Mouse (Mus musculus) right cerebral cortex, postnatal 14 days (tissue): ENCODE data around the gene Bcs1l.

Source experiments
- DNase-seq: peaks from one replicate; pipeline ENCODE4 v3.0.0; 2022

Bcs1l gene

GRCm38 (mm10) chr1:74587773-74588445 is at the start of gene Bcs1l, which contains the start of gene Zfp142:
Gene Bcs1l (plus strand): TSS chr1:74588289.
Gene Zfp142 (minus strand): TSS chr1:74588246.
- peak; percentile 96 for DNase-seq

DNA sequence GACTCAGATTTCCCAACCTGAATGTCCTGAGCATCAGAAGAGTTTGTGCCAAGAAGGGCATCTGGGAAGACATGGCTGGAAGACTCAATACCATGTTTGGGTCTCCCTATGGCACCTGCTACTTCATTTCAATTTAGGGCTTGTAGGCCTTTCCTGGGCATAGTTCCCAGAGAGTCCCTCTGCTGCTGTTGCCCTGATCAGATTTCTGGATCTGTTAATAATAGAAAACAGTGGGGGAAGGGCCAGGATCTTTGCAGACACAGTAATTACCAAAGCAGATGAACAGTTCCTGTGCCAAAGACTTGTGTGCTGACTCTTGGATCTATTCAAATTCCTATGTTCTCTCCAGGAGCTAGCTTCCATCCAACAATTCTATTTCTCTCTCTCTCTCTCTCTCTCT is 49.4 kb upstream of the Bcs1l start:
- DNase-seq = no peak

GRCm38 (mm10) chr1:74542451-74542961 is 45.6 kb upstream of the Bcs1l start, which contains the start of gene Plcd4:
Gene Plcd4 (plus strand): TSS chr1:74542888.
- peak; percentile 11 for DNase-seq

- DNase-seq = no peak
These were observed 43.9 kb upstream of the Bcs1l start, which contains the start of gene Usp37 for GRCm38 (mm10) chr1:74544184-74544583. Gene Usp37 (minus strand): TSS chr1:74544284.

DNA sequence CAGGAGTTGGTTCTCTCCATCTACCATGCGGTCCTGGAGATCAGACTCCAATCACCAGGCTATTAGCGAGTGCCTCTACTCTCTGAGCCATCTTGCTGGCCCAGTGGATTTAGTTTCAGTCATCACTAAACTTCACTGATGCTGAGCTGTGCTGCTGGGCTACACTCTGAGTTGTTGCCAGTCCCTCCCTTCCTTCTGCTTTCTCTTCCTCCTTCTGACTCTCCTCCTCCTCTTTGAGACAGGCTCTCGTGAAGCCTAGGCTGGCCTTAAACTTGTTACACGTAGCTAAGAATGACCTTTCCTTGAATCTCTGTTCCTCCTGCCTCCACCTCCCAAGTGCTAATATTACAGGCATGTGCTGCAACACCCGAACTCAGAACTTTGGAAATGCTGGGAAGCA is 29.0 kb upstream of the Bcs1l start:
- DNase-seq = no peak

- no peak for DNase-seq
These were observed 22.3 kb upstream of the Bcs1l start for GRCm38 (mm10) chr1:74565834-74566233.

DNA sequence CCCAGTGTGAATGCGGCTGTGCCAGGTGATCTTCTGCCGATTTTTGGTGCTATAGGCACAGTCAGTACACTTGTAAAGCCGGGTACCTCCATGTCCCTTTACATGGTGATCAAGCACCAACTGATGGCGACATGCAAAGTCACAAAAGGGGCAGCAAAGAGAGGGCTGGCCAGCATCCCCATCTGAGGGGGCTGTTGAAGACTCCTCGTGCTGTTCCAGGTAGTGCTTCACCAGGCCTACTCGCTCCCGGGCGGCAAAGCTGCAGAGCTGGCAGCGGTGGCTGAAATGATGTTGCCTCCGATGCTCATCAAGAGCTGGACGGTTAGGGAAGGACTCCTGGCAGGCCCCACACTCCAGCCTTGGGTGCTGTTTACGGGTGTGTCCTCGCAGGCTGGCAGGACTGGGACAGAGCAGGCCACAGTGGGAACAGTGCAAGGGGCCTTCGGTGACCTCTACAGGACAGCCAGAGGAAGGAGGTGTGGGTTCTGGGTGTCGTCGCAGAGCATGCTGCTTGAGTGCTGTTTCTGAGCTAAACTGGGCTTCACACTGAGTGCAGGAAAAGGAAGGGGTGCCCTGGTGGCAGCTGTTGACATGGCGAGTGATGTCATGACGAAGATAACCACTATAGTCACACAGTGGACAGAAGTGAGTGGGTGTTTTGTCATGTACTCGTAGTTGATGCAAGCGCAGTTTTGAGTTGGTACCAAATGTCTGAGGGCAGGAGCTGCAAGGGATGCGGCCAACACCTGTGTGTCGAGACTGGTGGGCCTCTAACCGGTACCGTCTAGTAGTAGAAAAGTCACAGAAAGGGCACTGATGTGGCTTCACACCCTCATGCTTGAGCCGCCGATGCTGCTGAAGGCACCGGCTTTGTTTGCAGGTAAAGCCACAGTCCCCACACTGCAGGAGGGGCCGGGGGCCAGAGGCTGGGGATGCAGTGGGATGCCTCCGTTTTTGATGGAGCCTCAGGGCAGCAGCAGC is 18.1 kb upstream of the Bcs1l start:
- DNase-seq = no peak

- no peak for DNase-seq
These were observed 5.5 kb upstream of the Bcs1l start for GRCm38 (mm10) chr1:74582621-74583020.

GRCm38 (mm10) chr1:74584616-74585398 is 3.3 kb upstream of the Bcs1l start:
- DNase-seq = no peak

DNA sequence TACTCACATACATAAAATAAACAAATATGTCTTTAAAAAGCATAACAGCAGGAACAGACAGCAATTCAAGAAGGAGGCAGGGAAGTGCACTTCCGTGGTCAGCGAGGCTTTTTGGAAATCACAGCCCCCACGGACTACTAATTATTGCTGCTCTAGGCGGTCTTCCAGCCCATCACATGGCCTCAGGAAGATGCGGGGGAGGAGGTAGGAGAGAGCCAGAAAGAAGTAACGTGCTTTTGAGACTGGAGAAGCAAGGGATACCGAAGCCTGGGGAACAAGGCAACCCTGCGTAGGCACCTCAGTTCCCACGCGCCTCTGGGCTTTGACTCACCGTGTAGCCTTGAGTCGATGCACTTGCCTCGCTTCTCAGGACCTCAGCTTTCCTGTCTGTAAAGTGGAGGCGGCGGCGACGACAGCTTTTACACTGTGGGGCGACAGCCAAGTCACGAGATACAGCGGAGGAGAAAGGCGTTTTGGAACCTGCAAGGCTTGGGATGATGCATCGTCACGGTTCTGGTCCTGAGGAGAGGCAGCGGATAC is 786 bp upstream of the Bcs1l start:
- no peak for DNase-seq

DNA sequence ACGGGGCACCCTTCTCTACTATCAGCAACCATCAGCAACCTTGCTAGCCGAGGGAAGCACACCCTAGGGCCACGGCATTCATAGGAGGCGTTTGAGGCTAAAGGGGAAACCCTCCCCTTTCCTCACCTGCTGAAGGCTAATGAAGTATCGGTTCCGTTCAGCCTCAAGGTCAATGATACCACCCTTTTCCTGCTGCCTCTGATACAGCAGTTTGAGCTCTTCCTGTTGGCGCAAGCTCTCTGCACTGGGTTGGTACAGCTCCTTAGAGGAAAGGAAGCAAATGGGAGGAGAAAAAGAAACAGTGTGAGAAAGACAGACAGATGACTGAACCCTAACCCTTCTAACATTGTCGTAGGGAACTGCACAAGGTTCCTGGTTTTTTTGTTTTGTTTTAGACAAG is 6.3 kb downstream of the Bcs1l start:
- no peak for DNase-seq

GRCm38 (mm10) chr1:74600501-74601266 is 12.6 kb downstream of the Bcs1l start:
- DNase-seq = no peak

DNA sequence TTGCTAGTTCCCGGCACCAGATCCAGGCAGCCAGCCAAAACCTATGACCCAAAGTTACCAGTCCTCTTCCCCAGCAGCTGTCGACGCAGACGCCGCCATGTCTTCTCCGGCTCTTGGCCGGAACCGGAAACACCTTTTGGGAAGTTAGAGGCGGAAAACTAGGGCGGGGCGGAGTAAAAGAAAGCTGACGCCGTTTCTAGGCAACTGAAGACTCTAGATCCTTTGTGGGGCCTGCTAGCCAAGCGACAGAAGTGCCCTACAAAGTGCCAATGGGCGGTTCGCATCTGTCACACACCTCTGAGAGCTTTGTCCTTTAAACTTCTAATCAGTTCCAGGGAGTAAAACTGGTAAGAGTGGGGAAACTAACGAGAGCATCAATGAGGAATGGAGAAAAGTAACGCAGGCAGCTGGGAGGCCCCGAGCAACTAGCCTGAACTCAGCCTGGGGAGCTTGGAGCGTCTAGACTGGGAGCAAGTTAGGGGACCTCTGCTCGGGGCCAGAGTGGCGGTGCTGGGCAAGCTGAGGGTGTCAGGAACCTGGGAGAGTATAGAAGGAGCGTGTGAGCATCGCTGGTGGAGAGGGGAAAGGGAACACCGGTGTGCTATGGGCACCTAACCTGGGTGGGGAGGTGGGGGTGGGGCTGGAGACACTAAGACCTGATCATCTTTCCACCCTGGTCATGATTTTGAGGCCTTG is 13.3 kb downstream of the Bcs1l start, which contains the start of the genes Rnf25 and Stk36:
TSS of gene Rnf25 (minus strand) at position 131 of the 696 bp plus-strand sequence.
TSS of gene Stk36 (plus strand) at position 179 of the 696 bp plus-strand sequence.
- peak; percentile 83 for DNase-seq

GRCm38 (mm10) chr1:74624183-74624582 is 36.1 kb downstream of the Bcs1l start:
- DNase-seq = no peak

GRCm38 (mm10) chr1:74626076-74626475 is 38.0 kb downstream of the Bcs1l start:
- DNase-seq = no peak

GRCm38 (mm10) chr1:74628001-74628400 is 39.9 kb downstream of the Bcs1l start:
- no peak for DNase-seq

- DNase-seq = no peak
These were observed 44.6 kb downstream of the Bcs1l start for GRCm38 (mm10) chr1:74632734-74633133.
